Mouse (Mus musculus) adrenal gland, postnatal 36 days (tissue): ENCODE measurements at regions not wholly inside any gene's neighbourhood (a gene's known extent, or its start where the extent isn't known, plus 50 kb on each side); places are given as distances from the start of the nearest gene placed in this dataset.

Source experiments
- DNase-seq, 2 experiments: peaks; one replicate each; pipeline ENCODE4 v3.0.0; 2021; ENCODE audit warnings: mixed read lengths in 1 of 2

- DNase-seq, result no peak
Measured at GRCm38 (mm10) chr4:29135685-29136385, 322.9 kb downstream of the Epha7 start.

- no peak for DNase-seq
Measured at GRCm38 (mm10) chr4:29138771-29139301, 325.9 kb downstream of the Epha7 start.

- DNase-seq, result no peak
Measured at GRCm38 (mm10) chr4:29143415-29143814, 330.5 kb downstream of the Epha7 start.

DNA sequence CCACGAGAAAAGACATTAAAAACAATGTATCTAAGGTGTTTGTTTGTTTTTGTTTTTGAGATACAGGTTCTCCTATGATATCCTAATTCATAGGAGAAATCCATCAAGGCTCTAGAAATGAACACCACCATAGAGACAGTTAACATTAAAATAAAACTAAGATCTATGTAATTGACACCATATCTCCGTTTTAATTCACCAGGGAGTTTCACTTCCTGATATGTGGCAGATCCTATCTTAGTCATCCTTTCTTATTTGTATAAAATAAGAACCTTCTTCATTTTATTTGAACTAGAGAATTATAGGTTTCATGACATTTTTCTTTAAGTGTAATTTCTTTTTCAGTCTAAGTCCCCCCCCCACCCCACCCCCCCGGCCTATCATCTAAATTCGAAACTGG is 332.3 kb downstream of the Epha7 start:
- DNase-seq, result no peak

- DNase-seq, result no peak
Measured at GRCm38 (mm10) chr4:29152134-29152867, 339.4 kb downstream of the Epha7 start.

DNA sequence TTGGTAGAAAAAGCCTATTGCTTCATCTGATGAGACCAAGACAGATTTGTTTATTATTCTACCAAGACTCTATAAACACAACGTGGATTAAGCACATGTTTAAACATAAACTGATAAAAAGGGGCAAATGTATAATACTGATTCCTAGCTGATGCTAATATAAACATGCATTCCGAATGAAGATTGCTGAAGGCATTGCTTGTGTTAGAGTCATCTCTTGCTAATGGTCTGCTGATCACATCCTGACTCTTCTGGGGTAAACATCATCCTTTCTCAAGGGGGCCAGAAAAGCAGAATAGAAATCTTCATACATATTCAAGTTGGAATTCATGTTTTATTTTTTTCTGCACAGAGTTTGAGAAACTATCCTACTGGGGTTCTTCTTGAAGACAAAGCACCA is 369.6 kb downstream of the Epha7 start:
- no peak for DNase-seq

- DNase-seq, result no peak
Measured at GRCm38 (mm10) chr4:29183411-29183810, 370.5 kb downstream of the Epha7 start.

- no peak for DNase-seq
Measured at GRCm38 (mm10) chr4:29183818-29184217, 370.9 kb downstream of the Epha7 start.

GRCm38 (mm10) chr4:29200976-29201375 is 388.0 kb downstream of the Epha7 start:
- DNase-seq, result no peak
